Mouse (Mus musculus): Measurements from ENCODE around the gene Srgn. TPM values are rescaled to one million over a fixed set of nuclear protein-coding genes. Genes with fewer than 3 reads are reported as not detected.

Gene Srgn
- polyA plus RNA-seq (2017; shearing (Covaris generic)), result 1,000 to 10,000 TPM; 1,235 to 1,901 TPM

DNA sequence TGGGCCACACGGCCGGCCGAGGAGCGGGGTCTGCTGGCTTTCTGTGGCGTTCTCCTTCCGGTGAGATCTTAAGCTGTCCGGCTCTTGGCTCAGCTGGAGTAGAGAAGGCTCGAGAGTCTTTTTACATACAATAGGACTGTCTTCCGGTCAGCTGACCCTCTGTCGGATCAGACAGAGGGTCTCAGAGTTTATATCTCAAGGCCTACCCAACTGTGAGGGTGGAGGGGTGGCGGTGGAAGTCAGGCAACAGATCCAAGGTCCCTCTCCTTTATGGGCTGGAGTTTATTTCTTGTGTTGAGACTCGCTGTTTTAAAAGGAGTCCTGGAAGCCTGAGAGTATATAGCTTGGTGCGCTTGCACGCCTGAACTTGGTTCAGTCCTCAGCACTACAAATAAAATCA, at the start of gene Srgn:
Gene Srgn, minus strand, starts transcription at position 101 of the 400 bp plus-strand sequence.

GRCm38 (mm10) chr10:62486618-62487415, 40.4 kb downstream of the Srgn start, which contains the start of gene Vps26a:
TSS of gene Vps26a (minus strand) at chr10:62486805.

DNA sequence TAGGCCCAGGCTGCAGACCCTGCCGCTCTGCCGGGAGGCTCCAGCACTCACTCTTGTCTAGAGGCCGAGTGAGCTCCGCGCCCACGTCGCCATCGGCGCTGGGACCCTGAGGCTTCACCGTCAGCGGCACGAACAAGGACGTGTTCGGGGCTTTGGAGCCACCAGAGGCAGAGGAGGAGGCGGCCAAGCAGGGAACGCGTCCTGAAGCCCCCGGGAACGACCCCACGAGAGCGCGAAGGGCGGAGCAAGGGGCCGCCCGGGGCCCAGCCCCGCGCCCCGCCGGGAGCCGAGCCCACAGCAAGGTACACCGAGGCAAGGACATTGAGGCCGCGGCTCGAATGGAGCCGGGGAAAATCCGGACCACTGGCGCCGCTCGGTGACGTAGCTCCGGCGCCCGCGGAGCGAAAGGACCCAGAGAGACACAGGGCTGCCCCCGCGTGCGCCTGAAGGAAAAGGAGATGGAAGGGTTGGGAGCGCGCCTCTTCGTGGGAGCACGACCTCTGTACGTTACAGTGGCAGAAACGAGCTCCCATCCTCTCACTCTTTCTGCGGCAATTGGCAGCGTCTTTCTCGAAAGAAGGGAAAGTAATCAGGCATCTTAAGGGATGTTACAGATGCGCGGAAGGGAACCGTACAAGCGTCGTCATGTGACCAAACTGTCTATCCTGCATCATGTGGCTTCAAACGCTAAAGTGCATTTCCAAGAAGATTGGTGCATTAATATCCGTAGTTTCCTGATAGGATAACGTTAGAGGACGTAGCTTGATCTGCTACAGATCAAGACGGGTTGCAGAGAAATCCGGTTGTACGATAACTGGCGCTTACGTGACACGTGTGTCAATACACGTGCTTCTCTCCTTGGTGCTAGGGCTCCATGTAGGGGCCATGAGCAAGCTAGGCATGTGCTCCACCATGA, 77.6 kb downstream of the Srgn start, which contains the start of the genes 4930507D05Rik and Supv3l1:
Gene 4930507D05Rik, plus strand, starts transcription at position 126 of the 916 bp plus-strand sequence.
Gene Supv3l1, minus strand, starts transcription at position 375 of the 916 bp plus-strand sequence.

Other genes with a start within 250 kb of the Srgn start
- gene Hk1, start 147.5 kb downstream of the Srgn start, polyA plus RNA-seq (2017; shearing (Covaris generic)), result 100 to 1,000 TPM in 1 of 2 experiments, 10 to 100 TPM in 1; 76.0 to 101 TPM
- under 1 TPM in 1 of 2 experiments, not detected in 1; 0.07 TPM for gene Hkdc1, start 105.0 kb downstream of the Srgn start, polyA plus RNA-seq (2017; shearing (Covaris generic))
- gene 4930507D05Rik, start 78.0 kb downstream of the Srgn start, polyA plus RNA-seq (2017; shearing (Covaris generic)), result under 1 TPM in 1 of 2 experiments, not detected in 1; 0.80 TPM
- gene Supv3l1, start 77.7 kb downstream of the Srgn start, polyA plus RNA-seq (2017; shearing (Covaris generic)), result 10 to 100 TPM; 18.0 to 20.7 TPM
- gene Vps26a, start 40.6 kb downstream of the Srgn start, polyA plus RNA-seq (2017; shearing (Covaris generic)), result 10 to 100 TPM; 60.1 to 82.5 TPM
- gene Kif1bp, start 51.0 kb upstream of the Srgn start, polyA plus RNA-seq (2017; shearing (Covaris generic)), result 10 to 100 TPM; 33.0 to 35.5 TPM
- 10 to 100 TPM; 36.1 to 42.4 TPM for gene Ddx21, start 74.8 kb upstream of the Srgn start, polyA plus RNA-seq (2017; shearing (Covaris generic))
- 100 to 1,000 TPM; 122 to 149 TPM for gene Ddx50, start 123.8 kb upstream of the Srgn start, polyA plus RNA-seq (2017; shearing (Covaris generic))
- gene Stox1, start 198.7 kb upstream of the Srgn start, polyA plus RNA-seq (2017; shearing (Covaris generic)), result 1 to 10 TPM; 1.6 to 1.9 TPM